Mouse (Mus musculus): ENCODE data around the gene Dact3. TPM values are rescaled to one million over a fixed set of nuclear protein-coding genes. Genes with fewer than 3 reads are reported as not detected.

Gene Dact3
- polyA plus RNA-seq, 1 experiment from 2014 or later, result 4.9 TPM

DNA sequence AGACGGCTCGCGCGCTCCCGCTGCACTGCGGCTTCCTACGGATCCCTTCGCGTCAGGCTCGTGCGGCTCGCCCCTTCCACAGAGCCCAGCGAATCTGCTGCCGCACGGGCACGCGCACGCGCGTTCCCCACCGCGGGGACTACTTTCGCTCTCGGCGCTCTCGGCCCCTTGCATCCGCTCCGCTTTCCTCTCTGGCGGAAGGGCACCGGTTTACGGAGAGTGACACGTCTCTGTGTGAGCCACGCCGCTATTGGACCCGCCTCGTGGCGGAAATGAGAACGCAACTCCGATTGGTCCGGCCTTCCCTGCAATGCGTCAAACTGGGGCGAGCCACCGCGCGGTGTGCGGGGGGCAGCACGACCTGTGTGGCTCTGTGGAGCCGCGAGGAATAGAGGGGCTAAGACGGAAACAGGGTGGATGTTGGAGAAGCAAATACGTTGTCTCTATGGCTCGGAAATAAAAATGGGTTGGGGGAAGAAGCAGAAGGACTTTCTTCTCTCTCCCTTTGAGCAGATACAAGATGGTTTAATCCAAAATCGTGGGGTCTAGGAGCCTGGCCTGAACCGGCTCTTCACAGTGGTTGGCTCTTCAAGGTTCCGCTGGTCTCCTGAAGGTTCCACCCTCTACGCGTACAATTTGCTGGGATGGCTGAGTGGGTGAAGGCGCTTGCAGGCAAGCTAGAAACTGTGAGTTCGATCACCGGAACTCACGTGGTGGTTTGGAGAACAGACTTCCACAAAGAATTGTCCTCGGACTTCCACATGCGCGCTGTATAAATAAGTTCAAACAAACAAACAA is 49.1 kb downstream of the Dact3 start, which contains the start of gene Calm3:
Gene Calm3, minus strand, starts transcription at position 78 of the 798 bp plus-strand sequence.
- peak; percentile 100 for DNase-seq
- 3% methylated on average over 62 of the region's 64 CpGs for WGBS
- no peaks in the 10 kb centered on the region for H3K9me3 ChIP-seq (ENCODE audit: control insufficient read depth, low read length)
- H3K27me3 ChIP-seq (ENCODE audit: control insufficient read depth, insufficient read depth, low read length), result no peaks in the 10 kb centered on the region
- H3K4me3 ChIP-seq (replicated peaks; ENCODE audit: low read depth, low read length), result peak within 1 kb of the TSS; percentile 96
- H3K9ac ChIP-seq (replicated peaks; ENCODE audit: low read length), result peak within 1 kb of the TSS; percentile 98
- ATAC-seq (ENCODE audit: low FRiP score, low TSS enrichment), result peak; percentile 91
- peak within 1 kb of the TSS; percentile 98 for H3K4me2 ChIP-seq (ENCODE audit: low read length)
- peak within 1 kb of the TSS; percentile 93 for H3K27ac ChIP-seq (replicated peaks; ENCODE audit: low read depth, low read length)
- peaks cover 15% of the 10 kb centered on the region for H3K36me3 ChIP-seq (ENCODE audit: control insufficient read depth, insufficient read depth, low read length)
- H3K4me1 ChIP-seq (ENCODE audit: control insufficient read depth, insufficient read depth, low read length), result peaks cover 31% of the 10 kb centered on the region

DNA sequence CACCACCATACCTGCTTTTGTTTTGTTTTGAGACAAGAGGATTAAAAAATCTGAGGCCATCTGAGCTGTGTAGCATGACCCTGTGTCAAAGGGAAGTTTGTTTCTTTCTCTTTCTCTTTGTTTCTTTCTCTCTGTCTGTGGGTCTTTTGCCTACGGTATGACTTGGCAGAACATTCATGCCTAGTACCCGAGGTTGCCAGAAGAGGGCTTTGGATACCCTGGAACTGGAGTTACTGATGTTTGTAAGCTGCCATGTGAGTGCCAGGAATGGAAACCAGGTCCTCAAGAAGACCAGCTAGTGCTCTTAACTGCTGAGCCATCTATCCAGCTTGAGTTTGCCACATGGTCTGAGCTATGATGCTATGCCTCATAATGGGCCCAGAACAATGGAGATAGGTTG is 53.2 kb downstream of the Dact3 start:
- no peak overlapping the region for H3K4me3 ChIP-seq (replicated peaks; ENCODE audit: low read depth, low read length)
- no peak overlapping the region for H3K9ac ChIP-seq (replicated peaks; ENCODE audit: low read length)
- H3K4me2 ChIP-seq (ENCODE audit: low read length), result no peak overlapping the region
- no peaks in the 10 kb centered on the region for H3K27me3 ChIP-seq (ENCODE audit: control insufficient read depth, insufficient read depth, low read length)
- no peak for DNase-seq
- no peaks in the 10 kb centered on the region for H3K36me3 ChIP-seq (ENCODE audit: control insufficient read depth, insufficient read depth, low read length)
- peaks cover 9% of the 10 kb centered on the region for H3K4me1 ChIP-seq (ENCODE audit: control insufficient read depth, insufficient read depth, low read length)
- ATAC-seq (ENCODE audit: low FRiP score, low TSS enrichment), result no peak
- no peak overlapping the region for H3K27ac ChIP-seq (replicated peaks; ENCODE audit: low read depth, low read length)
- H3K9me3 ChIP-seq (ENCODE audit: control insufficient read depth, low read length), result no peaks in the 10 kb centered on the region
- WGBS, result 46% methylated on average over 2 of the region's 2 CpGs

DNA sequence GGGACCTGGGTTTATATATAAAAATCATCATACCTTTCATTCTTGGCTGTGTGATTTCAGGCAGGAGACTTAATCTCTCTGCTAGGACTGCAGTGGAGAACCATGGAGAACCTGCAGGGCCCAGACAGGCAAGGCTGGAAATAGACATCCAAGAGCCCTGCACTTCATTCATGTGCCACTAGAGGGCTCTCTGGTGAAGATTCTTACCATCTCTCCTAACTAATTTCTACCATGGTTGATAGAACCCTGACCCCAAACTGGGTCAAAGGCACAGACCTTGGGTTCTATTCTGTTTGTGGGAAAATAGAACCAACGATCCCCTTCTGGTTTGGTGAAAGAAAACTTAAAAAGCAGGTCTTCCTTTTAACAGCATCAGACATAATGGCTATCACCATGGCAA is 55.7 kb downstream of the Dact3 start:
- Histone ChIP-seq H3K4me2 (ENCODE audit: low read length) (no peak overlapping the region), H3K9ac (replicated peaks; ENCODE audit: low read length) (no peak overlapping the region), H3K4me1 (ENCODE audit: control insufficient read depth, insufficient read depth, low read length) (peaks cover 14% of the 10 kb centered on the region), H3K36me3 (ENCODE audit: control insufficient read depth, insufficient read depth, low read length) (no peaks in the 10 kb centered on the region), H3K27me3 (ENCODE audit: control insufficient read depth, insufficient read depth, low read length) (no peaks in the 10 kb centered on the region), H3K4me3 (replicated peaks; ENCODE audit: low read depth, low read length) (no peak overlapping the region), H3K27ac (replicated peaks; ENCODE audit: low read depth, low read length) (no peak overlapping the region), H3K9me3 (ENCODE audit: control insufficient read depth, low read length) (no peaks in the 10 kb centered on the region)
- DNase-seq (peak; percentile 89), ATAC-seq (ENCODE audit: low FRiP score, low TSS enrichment) (no peak)
- 7% methylated on average over 1 of the region's 1 CpGs for WGBS

DNA sequence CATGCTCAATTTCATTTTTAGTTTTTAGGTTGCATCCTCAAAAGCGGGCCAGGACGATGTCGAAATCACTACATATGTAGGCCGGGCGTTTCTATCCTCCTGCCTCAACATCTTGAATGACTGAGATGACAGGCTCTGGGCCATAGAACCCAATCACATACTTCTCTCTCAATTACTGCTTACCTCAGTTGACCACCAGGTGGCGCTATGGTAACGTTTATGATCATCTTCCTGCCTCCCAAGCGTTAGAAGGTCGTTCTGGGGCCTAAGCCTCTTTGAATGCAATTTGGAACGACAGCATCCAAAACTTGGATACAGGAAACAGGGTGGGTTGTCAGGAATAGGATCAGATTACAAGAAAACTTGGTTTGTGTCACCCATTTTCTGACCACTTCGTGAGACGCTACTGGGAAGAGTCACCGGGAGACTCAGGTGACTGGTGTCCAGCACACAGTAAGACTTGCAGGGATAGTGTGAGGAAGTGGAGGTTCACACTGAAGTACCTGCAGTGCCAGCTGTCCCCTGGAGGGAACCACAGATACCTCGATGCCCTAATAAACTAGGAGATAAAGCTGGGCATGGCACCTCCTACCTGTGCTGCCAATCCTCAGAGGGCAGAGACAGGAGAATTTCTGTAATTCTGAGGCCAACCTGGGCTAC is 57.0 kb downstream of the Dact3 start:
- no peaks in the 10 kb centered on the region for H3K9me3 ChIP-seq (ENCODE audit: control insufficient read depth, low read length)
- peak; percentile 96 for DNase-seq
- H3K9ac ChIP-seq (replicated peaks; ENCODE audit: low read length), result no peak overlapping the region
- ATAC-seq (ENCODE audit: low FRiP score, low TSS enrichment), result peak; percentile 70
- H3K4me3 ChIP-seq (replicated peaks; ENCODE audit: low read depth, low read length), result no peak overlapping the region
- no peaks in the 10 kb centered on the region for H3K36me3 ChIP-seq (ENCODE audit: control insufficient read depth, insufficient read depth, low read length)
- no peak overlapping the region for H3K4me2 ChIP-seq (ENCODE audit: low read length)
- H3K27ac ChIP-seq (replicated peaks; ENCODE audit: low read depth, low read length), result peak overlapping the region; percentile 76
- no peaks in the 10 kb centered on the region for H3K27me3 ChIP-seq (ENCODE audit: control insufficient read depth, insufficient read depth, low read length)
- 18% methylated on average over 14 of the region's 14 CpGs for WGBS
- H3K4me1 ChIP-seq (ENCODE audit: control insufficient read depth, insufficient read depth, low read length), result peaks cover 14% of the 10 kb centered on the region

- 31% methylated on average over 14 of the region's 14 CpGs for WGBS
- Histone ChIP-seq H3K4me1 (ENCODE audit: control insufficient read depth, insufficient read depth, low read length) (peaks cover 16% of the 10 kb centered on the region), H3K4me3 (replicated peaks; ENCODE audit: low read depth, low read length) (no peak overlapping the region), H3K4me2 (ENCODE audit: low read length) (peak overlapping the region; percentile 15), H3K27ac (replicated peaks; ENCODE audit: low read depth, low read length) (peak overlapping the region; percentile 76), H3K36me3 (ENCODE audit: control insufficient read depth, insufficient read depth, low read length) (no peaks in the 10 kb centered on the region), H3K9ac (replicated peaks; ENCODE audit: low read length) (no peak overlapping the region; the same call in 1 of the 2 replicates), H3K9me3 (ENCODE audit: control insufficient read depth, low read length) (no peaks in the 10 kb centered on the region), H3K27me3 (ENCODE audit: control insufficient read depth, insufficient read depth, low read length) (no peaks in the 10 kb centered on the region)
- ATAC-seq (ENCODE audit: low FRiP score, low TSS enrichment) (peak; percentile 70), DNase-seq (peak; percentile 91)
These were observed 57.8 kb downstream of the Dact3 start for GRCm38 (mm10) chr7:16932704-16933577.

Other genes starting within 250 kb of the Dact3 start
- gene Ceacam15, start 199.6 kb upstream of the Dact3 start, polyA plus RNA-seq (2014; fragmentation: Nextera tagmentation; extraction: Ambion mirVana), result not detected in 2 replicates
- gene Ceacam9, start 153.4 kb upstream of the Dact3 start, polyA plus RNA-seq (2014; fragmentation: Nextera tagmentation; extraction: Ambion mirVana), result 0.20 TPM in 1 of 2 replicates, not detected in the other
- 431 and 530 TPM in 2 replicates for gene Ap2s1, start 136.9 kb upstream of the Dact3 start, polyA plus RNA-seq (2014; fragmentation: Nextera tagmentation; extraction: Ambion mirVana)
- gene Slc1a5, start 94.0 kb upstream of the Dact3 start, polyA plus RNA-seq (2014; fragmentation: Nextera tagmentation; extraction: Ambion mirVana), result 5.9 and 10.8 TPM in 2 replicates
- gene Strn4, start 59.4 kb upstream of the Dact3 start, polyA plus RNA-seq (2014; fragmentation: Nextera tagmentation; extraction: Ambion mirVana), result 213 and 219 TPM in 2 replicates
- 38.5 and 48.7 TPM in 2 replicates for gene Fkrp, start 58.6 kb upstream of the Dact3 start, polyA plus RNA-seq (2014; fragmentation: Nextera tagmentation; extraction: Ambion mirVana)
- gene Prkd2, start 32.4 kb upstream of the Dact3 start, polyA plus RNA-seq (2014; fragmentation: Nextera tagmentation; extraction: Ambion mirVana), result 4.4 and 5.7 TPM in 2 replicates
- 11.7 and 17.2 TPM in 2 replicates for gene Gng8, start 16.5 kb downstream of the Dact3 start, polyA plus RNA-seq (2014; fragmentation: Nextera tagmentation; extraction: Ambion mirVana)
- 0.16 and 0.30 TPM in 2 replicates for gene Ptgir, start 31.2 kb downstream of the Dact3 start, polyA plus RNA-seq (2014; fragmentation: Nextera tagmentation; extraction: Ambion mirVana)
- 494 and 652 TPM in 2 replicates for gene Calm3, start 48.8 kb downstream of the Dact3 start, polyA plus RNA-seq (2014; fragmentation: Nextera tagmentation; extraction: Ambion mirVana)
- 115 and 116 TPM in 2 replicates for gene Pnmal2, start 69.4 kb downstream of the Dact3 start, polyA plus RNA-seq (2014; fragmentation: Nextera tagmentation; extraction: Ambion mirVana)
- gene Pnmal1, start 84.4 kb downstream of the Dact3 start, polyA plus RNA-seq (2014; fragmentation: Nextera tagmentation; extraction: Ambion mirVana), result 60.8 and 69.8 TPM in 2 replicates
- 6.4 and 8.7 TPM in 2 replicates for gene Gm42372, start 107.8 kb downstream of the Dact3 start, polyA plus RNA-seq (2014; fragmentation: Nextera tagmentation; extraction: Ambion mirVana)
- 3.1 and 4.5 TPM in 2 replicates for gene Ccdc8, start 117.4 kb downstream of the Dact3 start, polyA plus RNA-seq (2014; fragmentation: Nextera tagmentation; extraction: Ambion mirVana)
- gene Ppp5c, start 152.6 kb downstream of the Dact3 start, polyA plus RNA-seq (2014; fragmentation: Nextera tagmentation; extraction: Ambion mirVana), result 112 and 118 TPM in 2 replicates
- gene Hif3a, start 187.1 kb downstream of the Dact3 start, polyA plus RNA-seq (2014; fragmentation: Nextera tagmentation; extraction: Ambion mirVana), result 1.5 and 4.6 TPM in 2 replicates
- gene Psg16, start 198.7 kb downstream of the Dact3 start, polyA plus RNA-seq (2014; fragmentation: Nextera tagmentation; extraction: Ambion mirVana), result 4.3 and 4.9 TPM in 2 replicates